Mouse (Mus musculus): Measurements from ENCODE around the gene Gm10447. TPM values are rescaled to one million over a fixed set of nuclear protein-coding genes. Genes with fewer than 3 reads are reported as not detected.

Gm10447 gene
- 0.18 and 0.22 TPM in 2 replicates for polyA plus RNA-seq (2015; fragmentation: Nextera tagmentation; extraction: Ambion mirVana)

DNA sequence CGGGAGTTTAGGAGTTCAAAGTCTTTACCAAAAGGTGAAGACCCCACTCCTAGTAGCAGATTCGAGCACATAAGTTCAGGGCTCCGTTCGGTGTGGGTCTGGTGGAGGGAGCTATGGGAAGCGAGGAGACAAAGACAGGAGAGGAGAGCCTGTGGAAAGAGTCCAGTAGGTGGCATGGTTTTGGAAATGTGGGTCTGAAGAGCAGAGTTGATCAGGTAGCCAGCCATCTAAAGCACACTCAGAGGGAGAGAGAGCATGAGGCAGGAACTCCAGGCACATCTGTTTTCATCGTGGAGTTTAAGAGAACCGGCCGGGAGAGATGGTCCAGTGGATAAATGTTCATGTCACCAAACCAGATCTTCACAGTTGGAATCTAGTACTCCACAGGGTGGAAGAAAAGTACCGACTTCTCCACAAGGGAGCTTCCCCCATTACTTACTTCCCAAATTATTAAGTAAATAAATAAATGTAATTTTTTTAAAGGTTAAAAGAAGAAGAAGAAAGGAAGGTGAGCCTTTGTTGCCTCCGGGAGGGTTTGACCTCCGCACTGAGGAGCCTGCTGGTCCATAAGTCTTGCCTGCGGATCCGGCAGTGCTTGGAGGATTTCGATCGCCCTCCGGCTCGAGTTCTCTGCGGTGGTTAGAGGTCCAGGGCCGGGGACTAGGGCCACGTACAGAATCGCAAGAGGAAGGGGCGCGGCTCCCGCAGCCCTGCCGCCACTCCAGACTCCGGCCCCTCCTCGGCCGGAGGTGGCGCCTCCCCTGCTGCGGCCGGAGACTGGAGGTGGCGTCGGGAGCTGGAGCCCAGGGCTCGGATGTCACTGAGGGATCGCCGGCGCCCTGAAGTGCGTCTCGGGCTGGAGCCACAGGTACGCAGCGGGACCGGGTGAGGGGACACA lies at the start of gene Gm10447, which contains the start of gene Shroom1:
Gene Gm10447, minus strand, starts transcription at position 637 of the 898 bp plus-strand sequence.
Gene Shroom1, plus strand, starts transcription at position 732 of the 898 bp plus-strand sequence.
- peak within 1 kb of the TSS; percentile 52 for H3K9ac ChIP-seq (ENCODE audit: low read depth, low read length)
- peak within 1 kb of the TSS; percentile 60 for H3K4me2 ChIP-seq (ENCODE audit: low read depth, low read length)
- peaks cover 4% of the 10 kb centered on the region for H3K4me1 ChIP-seq (ENCODE audit: control insufficient read depth, low read depth, low read length)
- no peaks in the 10 kb centered on the region for H3K9me3 ChIP-seq (replicated peaks; ENCODE audit: control insufficient read depth, low read length)
- 4% methylated on average over 42 of the region's 42 CpGs for WGBS (ENCODE audit: insufficient replicate concordance)
- peak; percentile 90 for ATAC-seq (ENCODE audit: low read depth)
- H3K27ac ChIP-seq (ENCODE audit: low read length): peak within 1 kb of the TSS; percentile 56
- H3K4me3 ChIP-seq (ENCODE audit: low read depth, low read length): peak within 1 kb of the TSS; percentile 60
- H3K36me3 ChIP-seq (ENCODE audit: control insufficient read depth, insufficient read depth): no peaks in the 10 kb centered on the region
- H3K27me3 ChIP-seq (ENCODE audit: control insufficient read depth, insufficient read depth, low read depth, low read length): peaks cover 36% of the 10 kb centered on the region

DNA sequence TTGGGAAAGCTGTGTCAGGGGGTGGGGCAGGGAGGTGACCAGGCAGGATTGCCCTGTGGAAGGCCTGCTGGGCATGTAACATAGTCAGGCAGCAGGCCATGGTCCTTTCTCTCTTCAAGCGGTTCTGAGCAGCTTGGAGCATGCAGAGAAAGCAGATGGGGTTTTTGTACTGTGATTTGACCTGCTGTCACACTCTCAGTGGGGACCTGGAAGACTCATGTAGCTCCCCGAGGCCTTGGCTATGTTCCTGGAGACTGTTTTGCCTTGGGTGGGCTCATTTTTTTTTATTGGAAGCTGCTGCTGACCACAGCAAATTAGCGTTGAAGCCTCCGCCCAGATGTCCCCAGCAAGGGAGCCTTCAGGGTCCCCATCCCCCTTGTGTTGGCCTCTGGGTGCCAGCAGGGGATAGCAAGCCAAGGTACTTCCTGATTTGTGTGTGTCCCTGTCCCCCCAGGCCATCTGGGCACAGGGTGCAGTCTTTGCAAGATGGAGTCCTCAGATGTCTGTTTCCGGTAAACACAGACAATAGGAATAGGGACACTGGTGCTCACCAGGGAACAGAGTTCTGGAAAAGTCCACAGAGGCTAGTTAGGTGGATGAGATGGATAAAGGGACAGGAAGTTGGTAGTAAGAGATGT lies 48.2 kb upstream of the Gm10447 start:
- no peaks in the 10 kb centered on the region for H3K9me3 ChIP-seq (replicated peaks; ENCODE audit: control insufficient read depth, low read length)
- H3K4me2 ChIP-seq (ENCODE audit: low read depth, low read length): no peak overlapping the region
- no peak overlapping the region for H3K27ac ChIP-seq (ENCODE audit: low read length)
- no peaks in the 10 kb centered on the region; the same call in 1 of the 2 replicates for H3K4me1 ChIP-seq (ENCODE audit: control insufficient read depth, low read depth, low read length)
- ATAC-seq (ENCODE audit: low read depth): no peak
- 66% methylated on average over 5 of the region's 5 CpGs for WGBS (ENCODE audit: insufficient replicate concordance)
- H3K9ac ChIP-seq (ENCODE audit: low read depth, low read length): no peak overlapping the region
- H3K27me3 ChIP-seq (ENCODE audit: control insufficient read depth, insufficient read depth, low read depth, low read length): no peaks in the 10 kb centered on the region
- no peak overlapping the region for H3K4me3 ChIP-seq (ENCODE audit: low read depth, low read length)
- H3K36me3 ChIP-seq (ENCODE audit: control insufficient read depth, insufficient read depth): no peaks in the 10 kb centered on the region

DNA sequence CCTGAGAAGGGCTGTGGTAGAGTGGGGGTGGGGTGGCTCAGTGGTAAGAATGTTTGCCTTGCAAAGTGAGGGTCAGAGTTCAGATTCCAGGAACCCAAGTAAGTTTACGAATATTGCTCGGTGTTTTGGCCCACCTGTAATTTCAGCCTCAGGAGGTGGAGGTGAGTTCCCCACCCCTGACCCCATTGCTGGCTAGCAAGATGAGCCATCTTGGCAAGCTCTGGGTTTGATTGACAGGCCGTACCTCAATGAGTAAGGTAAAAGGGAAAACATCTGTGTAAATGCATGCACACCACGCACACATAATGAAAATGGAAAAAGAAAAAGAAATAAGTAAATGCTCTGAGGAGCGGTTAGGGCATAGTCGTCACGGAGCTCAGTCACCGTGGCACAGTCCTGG lies 47.5 kb upstream of the Gm10447 start:
- H3K4me1 ChIP-seq (ENCODE audit: control insufficient read depth, low read depth, low read length): no peaks in the 10 kb centered on the region; the same call in 1 of the 2 replicates
- 82% methylated on average over 8 of the region's 8 CpGs for WGBS (ENCODE audit: insufficient replicate concordance)
- no peak for ATAC-seq (ENCODE audit: low read depth)

DNA sequence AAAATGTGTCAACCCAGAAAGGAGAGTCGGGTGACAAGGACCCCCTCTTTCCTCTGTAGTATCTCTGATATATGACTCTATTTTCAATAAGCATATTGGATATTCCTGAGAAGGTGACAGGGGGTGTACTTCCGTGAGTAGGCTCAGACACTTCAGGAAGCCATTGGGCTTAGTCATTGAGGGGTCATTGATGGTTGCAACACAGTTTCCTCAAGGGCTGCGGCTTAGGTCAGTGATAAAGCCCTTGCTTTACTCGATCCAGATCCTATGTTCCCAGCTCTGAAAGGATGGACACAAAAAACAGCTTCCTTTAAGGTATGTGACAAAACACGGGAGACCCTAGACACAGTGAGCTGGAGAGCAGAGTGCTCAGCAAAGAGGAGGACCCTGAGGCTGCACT lies 46.8 kb upstream of the Gm10447 start:
- no peaks in the 10 kb centered on the region for H3K36me3 ChIP-seq (ENCODE audit: control insufficient read depth, insufficient read depth)
- H3K27me3 ChIP-seq (ENCODE audit: control insufficient read depth, insufficient read depth, low read depth, low read length): no peaks in the 10 kb centered on the region
- WGBS (ENCODE audit: insufficient replicate concordance): 37% methylated on average over 5 of the region's 5 CpGs
- ATAC-seq (ENCODE audit: low read depth): no peak
- H3K4me3 ChIP-seq (ENCODE audit: low read depth, low read length): no peak overlapping the region
- no peak overlapping the region for H3K27ac ChIP-seq (ENCODE audit: low read length)
- no peak overlapping the region for H3K9ac ChIP-seq (ENCODE audit: low read depth, low read length)
- H3K4me2 ChIP-seq (ENCODE audit: low read depth, low read length): no peak overlapping the region
- no peaks in the 10 kb centered on the region; the same call in 1 of the 2 replicates for H3K4me1 ChIP-seq (ENCODE audit: control insufficient read depth, low read depth, low read length)
- H3K9me3 ChIP-seq (replicated peaks; ENCODE audit: control insufficient read depth, low read length): no peaks in the 10 kb centered on the region

More for the DNA sequence above, 47.5 kb upstream of the Gm10447 start:
- no peak overlapping the region for H3K9ac ChIP-seq (ENCODE audit: low read depth, low read length)
- no peak overlapping the region for H3K27ac ChIP-seq (ENCODE audit: low read length)
- no peaks in the 10 kb centered on the region for H3K9me3 ChIP-seq (replicated peaks; ENCODE audit: control insufficient read depth, low read length)
- no peak overlapping the region for H3K4me2 ChIP-seq (ENCODE audit: low read depth, low read length)
- no peaks in the 10 kb centered on the region for H3K27me3 ChIP-seq (ENCODE audit: control insufficient read depth, insufficient read depth, low read depth, low read length)
- H3K4me3 ChIP-seq (ENCODE audit: low read depth, low read length): no peak overlapping the region
- H3K36me3 ChIP-seq (ENCODE audit: control insufficient read depth, insufficient read depth): no peaks in the 10 kb centered on the region

DNA sequence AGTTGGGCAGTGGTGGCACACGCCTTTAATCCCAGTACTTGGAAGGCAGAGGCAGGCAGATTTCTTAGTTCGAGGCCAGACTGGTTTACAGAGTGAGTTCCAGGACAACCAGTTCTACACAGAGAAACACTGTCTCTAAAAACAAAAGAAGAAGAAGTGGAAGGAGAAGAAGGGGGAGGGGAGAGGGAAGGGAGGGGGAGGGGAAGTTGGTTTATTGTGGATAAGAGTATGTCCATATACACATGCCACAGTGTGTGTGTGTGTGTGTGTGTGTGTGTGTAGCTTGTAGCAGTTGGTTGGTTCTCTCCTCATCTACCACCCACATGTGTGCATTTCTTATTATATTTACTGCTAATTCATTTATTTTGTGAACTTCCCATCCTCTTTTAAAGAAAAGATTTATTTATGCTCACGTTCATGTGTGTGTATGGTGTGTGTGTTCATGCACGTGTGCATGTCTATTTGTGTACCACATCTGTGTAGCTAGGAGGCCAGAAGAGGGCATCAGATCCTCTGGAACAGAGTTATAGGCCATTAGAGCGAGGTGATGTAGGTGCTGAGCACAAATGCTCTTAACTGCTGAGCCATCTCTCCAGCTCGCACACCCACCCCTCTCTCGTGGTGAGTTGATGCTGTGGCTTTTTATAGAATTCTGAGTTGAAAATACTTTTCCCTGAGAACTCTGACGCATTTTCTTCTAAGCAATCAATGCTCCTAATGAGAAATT lies 45.3 kb upstream of the Gm10447 start:
- no peaks in the 10 kb centered on the region for H3K9me3 ChIP-seq (replicated peaks; ENCODE audit: control insufficient read depth, low read length)
- H3K27ac ChIP-seq (ENCODE audit: low read length): no peak overlapping the region
- no peaks in the 10 kb centered on the region; the same call in 1 of the 2 replicates for H3K4me1 ChIP-seq (ENCODE audit: control insufficient read depth, low read depth, low read length)
- H3K27me3 ChIP-seq (ENCODE audit: control insufficient read depth, insufficient read depth, low read depth, low read length): no peaks in the 10 kb centered on the region
- no peak for ATAC-seq (ENCODE audit: low read depth)
- H3K4me3 ChIP-seq (ENCODE audit: low read depth, low read length): no peak overlapping the region
- 37% methylated on average over 8 of the region's 8 CpGs for WGBS (ENCODE audit: insufficient replicate concordance)
- no peak overlapping the region for H3K4me2 ChIP-seq (ENCODE audit: low read depth, low read length)
- H3K36me3 ChIP-seq (ENCODE audit: control insufficient read depth, insufficient read depth): no peaks in the 10 kb centered on the region
- H3K9ac ChIP-seq (ENCODE audit: low read depth, low read length): no peak overlapping the region

DNA sequence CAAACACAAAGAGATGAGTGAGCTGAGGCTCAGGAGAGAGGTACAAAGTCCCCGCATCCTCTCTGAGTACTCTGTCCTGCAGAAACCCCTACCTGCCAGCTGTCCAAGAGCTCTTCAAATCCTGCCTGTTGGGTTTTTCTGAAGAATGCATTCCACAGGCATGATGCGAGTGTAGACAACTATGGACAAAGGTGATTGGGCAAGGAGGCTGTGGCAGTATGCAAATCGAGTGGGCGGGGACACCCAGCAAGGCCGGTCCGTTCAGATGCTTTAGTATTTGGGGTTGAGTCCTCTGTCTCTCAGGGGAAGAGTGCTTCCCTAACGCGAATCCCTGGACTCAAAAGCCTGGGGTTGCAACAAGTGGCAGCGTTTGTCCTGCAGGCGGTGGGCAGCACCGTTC lies 43.7 kb upstream of the Gm10447 start:
- 13% methylated on average over 11 of the region's 11 CpGs for WGBS (ENCODE audit: insufficient replicate concordance)
- Histone ChIP-seq H3K27ac (ENCODE audit: low read length) (no peak overlapping the region), H3K9ac (ENCODE audit: low read depth, low read length) (no peak overlapping the region), H3K36me3 (ENCODE audit: control insufficient read depth, insufficient read depth) (no peaks in the 10 kb centered on the region), H3K4me2 (ENCODE audit: low read depth, low read length) (no peak overlapping the region), H3K4me1 (ENCODE audit: control insufficient read depth, low read depth, low read length) (no peaks in the 10 kb centered on the region; the same call in 1 of the 2 replicates), H3K27me3 (ENCODE audit: control insufficient read depth, insufficient read depth, low read depth, low read length) (no peaks in the 10 kb centered on the region), H3K9me3 (replicated peaks; ENCODE audit: control insufficient read depth, low read length) (no peaks in the 10 kb centered on the region), H3K4me3 (ENCODE audit: low read depth, low read length) (no peak overlapping the region)
- ATAC-seq (ENCODE audit: low read depth): no peak; the same call in 1 of the 2 replicates

DNA sequence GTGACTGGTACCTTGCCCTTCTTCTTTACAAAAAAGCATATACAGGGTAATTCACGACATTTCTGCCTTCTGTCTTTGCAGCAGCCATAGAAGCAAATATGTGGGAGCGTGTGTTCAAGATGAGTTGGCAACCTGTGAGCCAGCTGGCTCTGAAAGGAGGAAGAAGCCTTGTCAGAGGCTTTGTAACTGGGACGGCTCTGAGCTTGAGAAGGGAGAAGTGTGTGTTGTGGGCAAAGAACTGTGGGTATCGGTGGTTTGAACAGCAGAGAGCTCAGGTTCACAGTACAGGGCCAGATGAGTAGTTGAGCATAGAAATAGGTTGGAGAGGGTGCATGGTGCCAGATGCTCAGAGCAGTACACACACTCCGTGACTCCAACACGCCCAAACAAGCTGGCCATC lies 40.0 kb upstream of the Gm10447 start:
- H3K9me3 ChIP-seq (replicated peaks; ENCODE audit: control insufficient read depth, low read length): no peaks in the 10 kb centered on the region
- no peak overlapping the region for H3K4me3 ChIP-seq (ENCODE audit: low read depth, low read length)
- H3K4me1 ChIP-seq (ENCODE audit: control insufficient read depth, low read depth, low read length): no peaks in the 10 kb centered on the region; the same call in 1 of the 2 replicates
- no peaks in the 10 kb centered on the region for H3K27me3 ChIP-seq (ENCODE audit: control insufficient read depth, insufficient read depth, low read depth, low read length)
- WGBS (ENCODE audit: insufficient replicate concordance): 38% methylated on average over 6 of the region's 6 CpGs
- H3K9ac ChIP-seq (ENCODE audit: low read depth, low read length): no peak overlapping the region
- no peak overlapping the region for H3K27ac ChIP-seq (ENCODE audit: low read length)
- no peaks in the 10 kb centered on the region for H3K36me3 ChIP-seq (ENCODE audit: control insufficient read depth, insufficient read depth)
- no peak for ATAC-seq (ENCODE audit: low read depth)
- no peak overlapping the region for H3K4me2 ChIP-seq (ENCODE audit: low read depth, low read length)

DNA sequence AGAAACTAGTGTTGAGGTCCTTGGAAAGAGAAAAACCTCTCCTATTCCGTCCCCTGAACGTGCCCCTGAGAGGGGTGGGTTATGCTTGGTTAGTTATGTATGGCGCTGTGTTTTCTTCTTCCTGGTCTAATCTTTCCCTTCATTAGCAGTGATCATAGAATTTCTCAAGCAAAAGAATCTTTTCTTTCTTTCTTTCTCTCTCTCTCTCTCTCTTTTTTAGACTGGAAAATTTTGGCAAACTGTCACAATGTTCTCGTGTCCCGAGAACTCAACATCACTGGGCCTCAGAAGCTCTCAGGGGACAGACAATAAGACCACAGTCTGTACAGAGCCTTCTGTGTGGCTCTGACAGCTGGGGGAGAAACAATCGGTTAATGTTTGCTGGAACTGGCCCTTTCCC lies 38.5 kb upstream of the Gm10447 start:
- no peaks in the 10 kb centered on the region for H3K36me3 ChIP-seq (ENCODE audit: control insufficient read depth, insufficient read depth)
- H3K9me3 ChIP-seq (replicated peaks; ENCODE audit: control insufficient read depth, low read length): no peaks in the 10 kb centered on the region
- no peak overlapping the region for H3K4me2 ChIP-seq (ENCODE audit: low read depth, low read length)
- no peaks in the 10 kb centered on the region for H3K27me3 ChIP-seq (ENCODE audit: control insufficient read depth, insufficient read depth, low read depth, low read length)
- no peak overlapping the region for H3K9ac ChIP-seq (ENCODE audit: low read depth, low read length)
- 62% methylated on average over 6 of the region's 6 CpGs for WGBS (ENCODE audit: insufficient replicate concordance)
- H3K4me1 ChIP-seq (ENCODE audit: control insufficient read depth, low read depth, low read length): no peaks in the 10 kb centered on the region
- no peak for ATAC-seq (ENCODE audit: low read depth)
- H3K27ac ChIP-seq (ENCODE audit: low read length): no peak overlapping the region
- H3K4me3 ChIP-seq (ENCODE audit: low read depth, low read length): no peak overlapping the region
